Mouse (Mus musculus): ENCODE data around the gene Zfp384.
"Not testable (repeated sequence)": the region's sequence is repeated elsewhere in the genome, so short reads cannot be mapped to it uniquely, and the experiment has no call there.

The Zfp384 gene

DNA sequence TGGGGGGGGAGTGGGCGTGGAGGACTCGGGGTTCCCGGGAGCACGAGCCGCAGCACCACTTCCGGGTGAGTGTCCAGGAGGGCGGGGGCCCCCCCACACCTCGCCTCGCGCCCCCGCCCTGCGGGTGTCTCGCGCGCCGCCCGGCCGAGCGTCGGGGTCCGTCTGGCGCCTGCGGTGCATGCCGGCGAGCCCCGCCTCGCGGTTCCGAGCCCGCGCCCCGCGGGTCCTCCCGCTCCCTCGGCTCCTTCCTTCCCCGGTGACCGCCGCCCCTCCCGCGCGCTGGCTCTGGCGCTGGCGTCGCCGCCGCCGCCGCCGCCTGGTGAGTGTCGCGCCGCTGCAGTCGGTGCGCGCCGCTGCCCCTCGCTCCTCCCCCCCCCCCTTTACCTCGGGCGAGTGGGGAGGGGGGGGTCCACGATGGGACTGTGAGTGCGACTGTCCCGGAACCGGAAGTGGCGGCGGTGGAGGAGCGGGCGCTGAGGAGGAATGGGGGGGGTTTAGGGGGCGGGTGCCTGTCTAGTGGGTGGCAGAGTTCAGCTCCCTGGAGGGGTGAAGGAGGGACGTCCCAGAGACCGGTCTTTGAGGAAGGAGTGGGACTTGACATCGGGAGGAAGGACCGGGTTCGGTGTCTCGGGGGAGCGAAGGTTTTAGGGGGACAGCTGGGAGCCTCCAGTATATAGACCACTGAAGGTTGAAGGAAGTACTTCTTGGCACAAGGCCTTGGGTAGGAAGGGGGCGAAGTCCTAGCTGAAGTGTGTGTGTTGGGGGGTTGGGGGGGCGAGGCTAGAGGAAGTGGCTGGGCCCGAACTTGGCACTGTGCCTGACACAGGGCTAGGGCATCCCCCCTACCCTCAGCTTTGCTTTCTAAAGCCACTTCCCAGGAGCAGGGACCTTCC is 482 bp downstream of the Zfp384 start:
- in situ Hi-C loops (cut with MboI, MseI) = no loop called here

- in situ Hi-C loops (cut with MboI, MseI) = no loop called here
These were observed 8.7 kb downstream of the Zfp384 start for GRCm38 (mm10) chr6:125017682-125018081.

DNA sequence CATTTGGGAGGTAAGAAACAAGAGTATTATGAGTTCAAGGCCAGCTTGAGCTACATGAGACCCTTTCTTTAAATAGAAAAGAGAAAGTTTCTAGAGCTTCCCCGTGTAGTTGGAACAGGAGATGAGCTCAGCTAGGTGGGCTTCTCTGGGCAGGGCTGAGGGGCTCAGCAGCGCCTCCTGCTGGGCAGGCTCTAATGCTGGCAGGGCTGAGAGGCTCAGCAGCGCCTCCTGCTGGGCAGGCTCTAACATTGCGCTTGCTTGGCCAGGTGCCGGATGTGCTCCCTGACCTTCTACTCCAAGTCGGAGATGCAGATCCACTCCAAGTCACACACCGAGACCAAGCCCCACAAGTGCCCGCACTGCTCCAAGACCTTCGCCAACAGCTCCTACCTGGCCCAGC is 21.6 kb downstream of the Zfp384 start:
- in situ Hi-C loops (cut with MboI, MseI) = not testable (repeated sequence)

DNA sequence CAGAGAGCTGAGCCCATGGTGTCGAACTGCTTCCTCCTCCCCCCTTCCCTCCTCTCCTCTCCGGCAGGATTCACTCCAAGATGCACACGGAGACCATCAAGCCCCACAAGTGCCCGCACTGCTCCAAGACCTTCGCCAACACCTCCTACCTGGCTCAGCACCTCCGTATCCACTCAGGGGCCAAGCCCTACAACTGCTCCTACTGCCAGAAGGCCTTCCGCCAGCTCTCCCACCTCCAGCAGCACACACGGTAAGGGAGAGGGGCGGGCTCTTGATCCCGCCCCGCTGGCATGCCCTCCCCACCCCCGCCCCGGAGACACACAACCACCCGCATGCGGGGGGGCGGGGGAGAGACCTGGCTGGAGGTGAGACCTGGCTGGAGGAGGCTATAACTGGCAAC is 22.7 kb downstream of the Zfp384 start:
- in situ Hi-C loops (cut with MboI, MseI) = no loop called here

GRCm38 (mm10) chr6:125038666-125039065 is 29.7 kb downstream of the Zfp384 start:
- in situ Hi-C loops (cut with MboI, MseI) = no loop called here

GRCm38 (mm10) chr6:125039131-125039530 is 30.2 kb downstream of the Zfp384 start:
- in situ Hi-C loops (cut with MboI, MseI) = no loop called here

DNA sequence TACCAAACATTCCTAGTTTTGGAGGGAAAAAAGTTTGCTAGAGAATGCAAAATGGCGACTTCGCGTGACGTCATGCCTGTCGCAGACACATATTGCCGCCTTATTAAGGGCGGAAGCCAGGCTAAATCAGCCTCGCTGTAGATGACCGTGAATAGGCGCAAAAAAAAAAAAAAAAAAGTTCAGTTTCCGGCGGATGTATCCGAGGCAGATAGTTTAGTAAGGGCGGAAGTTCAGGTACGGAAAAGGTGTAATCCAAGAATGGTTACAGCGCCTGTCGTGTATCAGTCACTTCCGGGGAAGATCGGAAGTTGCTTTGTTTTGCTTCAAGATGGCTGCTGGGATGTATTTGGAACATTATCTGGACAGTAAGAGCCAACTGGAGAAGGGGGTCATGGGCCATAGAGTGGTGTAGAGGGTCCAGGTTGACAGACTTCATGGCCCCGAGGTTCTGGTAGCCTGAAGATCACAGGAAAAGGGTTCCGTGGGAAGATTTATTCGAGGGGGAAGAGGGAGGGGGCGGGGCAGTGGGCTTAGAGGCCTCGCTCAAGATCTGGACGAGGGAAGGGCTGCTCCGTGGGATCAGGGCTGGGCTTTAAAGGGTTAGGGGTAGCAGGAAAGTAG is 30.7 kb downstream of the Zfp384 start, which contains the start of gene Ing4:
Gene Ing4, plus strand, starts transcription at position 228 of the 621 bp plus-strand sequence.
- in situ Hi-C loops (cut with MboI, MseI) = no loop called here

- in situ Hi-C loops (cut with MboI, MseI) = no loop called here
These were observed 31.3 kb downstream of the Zfp384 start for GRCm38 (mm10) chr6:125040221-125040620.

DNA sequence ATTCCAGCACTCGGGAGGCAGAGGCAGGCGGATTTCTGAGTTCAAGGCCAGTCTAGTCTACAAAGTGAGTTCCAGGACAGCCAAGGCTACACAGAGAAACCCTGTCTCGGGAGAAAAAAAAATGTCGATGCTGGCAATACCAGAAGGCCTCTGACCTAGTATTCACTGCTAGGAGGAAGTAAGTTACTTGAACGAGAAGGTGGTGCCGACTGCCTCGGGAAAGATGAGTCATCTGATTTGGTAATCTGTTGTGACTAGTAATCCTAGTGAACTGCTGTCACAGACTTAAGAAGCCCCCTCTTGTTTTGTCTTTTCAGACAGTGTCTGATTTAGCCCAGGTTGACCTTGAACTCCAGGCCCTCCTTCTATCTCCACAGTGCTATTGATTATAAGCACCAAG is 32.1 kb downstream of the Zfp384 start:
- in situ Hi-C loops (cut with MboI, MseI) = no loop called here

GRCm38 (mm10) chr6:125042081-125042480 is 33.1 kb downstream of the Zfp384 start:
- in situ Hi-C loops (cut with MboI, MseI) = no loop called here

DNA sequence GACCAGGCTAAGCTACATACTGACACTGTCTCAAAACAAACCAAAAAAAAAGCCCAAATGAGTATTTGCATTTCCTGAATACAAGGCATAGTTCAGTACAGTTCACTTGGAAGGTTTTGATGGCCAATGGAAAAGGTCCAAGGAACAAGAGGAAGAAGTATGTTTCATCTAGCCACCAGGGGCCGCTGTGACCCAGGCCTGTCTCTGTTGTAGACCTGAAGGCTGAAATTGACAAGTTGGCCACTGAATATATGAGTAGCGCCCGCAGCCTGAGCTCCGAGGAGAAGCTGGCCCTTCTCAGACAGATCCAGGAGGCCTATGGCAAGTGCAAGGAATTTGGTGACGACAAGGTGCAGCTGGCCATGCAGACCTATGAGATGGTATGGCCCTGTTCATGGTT is 37.7 kb downstream of the Zfp384 start:
- in situ Hi-C loops (cut with MboI, MseI) = no loop called here

GRCm38 (mm10) chr6:125049678-125050077 is 40.7 kb downstream of the Zfp384 start, which contains the start of gene Acrbp:
Acrbp (plus strand) TSS chr6:125049689.
- in situ Hi-C loops (cut with MboI, MseI) = no loop called here

DNA sequence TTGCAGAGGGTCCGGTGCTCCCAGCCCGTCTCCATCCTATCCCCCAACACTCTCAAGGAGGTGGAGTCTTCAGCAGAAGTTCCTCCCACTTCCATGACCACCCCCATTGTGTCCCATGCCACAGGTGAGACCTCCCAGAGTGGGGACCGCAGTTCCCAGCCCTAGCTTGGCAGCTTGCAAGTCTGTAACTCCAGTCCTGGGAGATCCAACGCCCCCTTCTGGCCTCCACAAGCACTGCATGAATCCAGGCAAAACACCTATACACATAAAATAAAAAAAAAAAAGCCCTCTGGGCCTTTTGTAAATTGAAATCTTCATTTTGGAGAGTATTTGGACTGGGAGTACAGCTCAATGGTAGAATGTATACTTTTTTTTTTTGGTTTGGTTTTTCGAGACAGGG is 42.3 kb downstream of the Zfp384 start:
- in situ Hi-C loops (cut with MboI, MseI) = no loop called here

GRCm38 (mm10) chr6:125061493-125061892 is 52.5 kb downstream of the Zfp384 start:
- in situ Hi-C loops (cut with MboI, MseI) = no loop called here

- in situ Hi-C loops (cut with MboI, MseI) = no loop called here
These were observed 53.6 kb downstream of the Zfp384 start for GRCm38 (mm10) chr6:125062511-125062910.

GRCm38 (mm10) chr6:125063906-125064305 is 55.0 kb downstream of the Zfp384 start:
- in situ Hi-C loops (cut with MboI, MseI) = no loop called here

DNA sequence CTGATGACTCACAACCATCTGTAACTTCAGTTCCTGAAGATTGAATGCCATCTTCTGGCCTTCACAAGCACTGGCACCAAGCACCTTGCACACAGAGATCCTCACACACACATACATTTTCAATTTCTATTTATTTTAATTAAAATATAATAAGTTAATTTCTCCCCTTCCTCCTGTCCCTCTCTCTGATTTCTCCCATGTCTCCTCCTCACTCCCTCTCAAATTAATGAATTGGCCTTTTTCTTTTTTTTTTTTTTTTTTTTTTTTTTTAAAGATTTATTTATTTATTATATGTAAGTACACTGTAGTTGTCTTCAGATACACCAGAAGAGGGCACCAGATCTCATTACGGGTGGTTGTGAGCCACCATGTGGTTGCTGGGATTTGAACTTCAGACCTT is 56.3 kb downstream of the Zfp384 start:
- in situ Hi-C loops (cut with MboI, MseI) = not testable (repeated sequence)

DNA sequence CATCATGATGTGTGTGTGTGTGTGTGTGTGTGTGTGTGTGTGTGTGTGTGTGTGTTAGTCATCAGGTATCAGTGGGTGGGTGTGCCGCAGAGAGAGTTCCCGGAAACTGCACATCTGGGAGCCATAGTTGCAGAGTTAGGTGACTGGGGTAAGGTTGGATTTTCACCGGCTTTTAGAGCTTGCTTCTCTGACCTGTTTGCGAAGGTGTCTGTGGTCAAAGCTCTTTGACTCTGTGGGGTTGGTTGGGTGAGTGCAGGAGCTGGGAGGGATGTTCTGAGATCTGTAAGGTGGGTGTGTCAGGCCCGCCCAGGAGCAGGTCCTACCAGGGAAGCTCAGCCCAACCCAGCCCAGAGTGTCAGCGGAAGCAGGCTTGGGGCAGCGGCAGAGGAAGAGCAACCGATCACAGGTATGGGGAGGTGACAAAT is 58.6 kb downstream of the Zfp384 start, which contains the start of gene Lpar5:
Gene Lpar5, plus strand, starts transcription at position 350 of the 425 bp plus-strand sequence.
- in situ Hi-C loops (cut with MboI, MseI) = no loop called here

- in situ Hi-C loops (cut with MboI, MseI) = no loop called here
These were observed 62.4 kb downstream of the Zfp384 start for GRCm38 (mm10) chr6:125071170-125071895.

DNA sequence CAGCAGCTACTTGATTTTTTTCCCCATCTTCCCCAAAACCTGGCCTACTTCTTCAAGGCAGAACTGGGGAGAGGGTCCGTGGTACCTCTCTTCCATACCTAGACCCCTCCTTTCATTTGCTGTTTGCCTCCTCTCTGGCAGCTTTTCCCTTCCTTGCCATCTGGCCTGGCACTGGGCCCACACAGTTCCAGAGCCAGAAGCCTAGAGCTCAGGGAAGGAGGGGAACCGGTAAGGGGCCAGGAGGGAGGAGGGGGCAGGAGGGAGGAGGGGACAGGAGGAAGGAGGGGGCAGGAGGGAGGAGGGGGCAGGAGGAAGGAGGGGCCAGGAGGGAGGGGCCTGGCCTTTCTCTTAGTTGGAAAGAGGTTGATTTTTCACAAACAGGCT is 62.9 kb downstream of the Zfp384 start:
- in situ Hi-C loops (cut with MboI, MseI) = no loop called here

DNA sequence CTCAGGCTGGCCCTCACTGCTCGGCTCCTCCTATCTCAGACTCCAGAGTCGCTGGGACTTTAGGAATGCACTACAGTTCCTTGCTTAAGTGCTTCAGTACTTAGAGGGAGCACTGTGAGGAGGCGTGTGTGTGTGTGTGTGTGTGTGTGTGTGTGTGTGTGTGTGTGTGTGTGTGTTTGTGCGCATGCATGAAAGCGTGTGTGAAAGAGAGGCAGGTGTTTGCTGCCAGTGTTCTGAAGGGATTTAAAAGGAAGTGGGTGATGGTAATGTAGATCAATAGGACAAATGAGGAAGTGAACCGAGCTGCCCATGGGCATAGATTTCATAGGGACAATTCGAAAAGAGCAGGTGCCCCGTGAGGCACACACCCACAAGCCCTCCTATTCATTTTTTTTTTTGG is 64.9 kb downstream of the Zfp384 start:
- in situ Hi-C loops (cut with MboI, MseI) = no loop called here

DNA sequence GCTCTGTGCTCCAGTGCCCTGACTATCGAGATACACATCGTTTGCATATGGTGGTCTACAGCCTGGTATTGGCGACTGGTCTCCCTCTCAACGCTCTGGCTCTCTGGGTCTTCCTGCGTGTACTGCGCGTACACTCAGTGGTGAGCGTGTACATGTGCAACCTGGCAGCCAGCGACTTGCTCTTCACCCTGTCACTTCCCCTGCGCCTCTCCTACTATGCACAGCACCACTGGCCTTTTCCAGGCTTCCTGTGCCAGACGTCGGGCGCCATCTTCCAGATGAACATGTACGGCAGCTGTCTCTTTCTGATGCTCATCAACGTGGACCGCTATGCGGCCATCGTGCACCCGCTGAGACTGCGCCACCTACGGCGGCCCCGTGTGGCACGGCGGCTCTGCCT is 72.4 kb downstream of the Zfp384 start:
- in situ Hi-C loops (cut with MboI, MseI) = no loop called here
